Mouse (Mus musculus) stomach, embryonic 15.5 days (tissue): ENCODE data around the gene Ppl. TPM values are rescaled to one million over a fixed set of nuclear protein-coding genes. Genes with fewer than 3 reads are reported as not detected.
A peak's percentile ranks its signal among the peaks of the same experiment; 100 is the strongest.

Experiments used
- ATAC-seq: fragments of 200-750 bp; cut with Nextera tagmentation; 2 replicates; pipeline ENCODE4 v1.8.0; 2017; ENCODE audit warnings: low read depth, moderate number of reproducible peaks, moderate TSS enrichment; ENCODE audit not compliant: insufficient read depth, low FRiP score
- H3K27ac ChIP-seq: fragments of 300-500 bp; sonication (generic); 2 replicates; pipeline ENCODE4 v1.5.1; 2015; ENCODE audit warnings: mild to moderate bottlenecking, inconsistent platforms
- H3K27me3 ChIP-seq: fragments of 300-500 bp; sonication (generic); replicated peaks from 2 replicates; pipeline ENCODE4 v1.6.1; 2015; ENCODE audit warnings: inconsistent platforms
- H3K36me3 ChIP-seq: fragments of 300-500 bp; sonication (generic); 2 replicates; pipeline ENCODE4 v1.6.1; 2015; ENCODE audit warnings: inconsistent platforms
- H3K4me1 ChIP-seq: fragments of 300-500 bp; sonication (generic); 2 replicates; pipeline ENCODE4 v1.6.1; 2015; ENCODE audit warnings: inconsistent platforms
- H3K4me2 ChIP-seq: fragments of 300-500 bp; sonication (generic); 2 replicates; pipeline ENCODE4 v1.6.1; 2015; ENCODE audit warnings: mild to moderate bottlenecking, inconsistent platforms
- H3K4me3 ChIP-seq: fragments of 300-500 bp; sonication (generic); replicated peaks from 2 replicates; pipeline ENCODE4 v1.5.1; 2015; ENCODE audit warnings: inconsistent platforms
- H3K9ac ChIP-seq: fragments of 300-500 bp; sonication (generic); 2 replicates; pipeline ENCODE4 v1.6.1; 2015; ENCODE audit warnings: inconsistent platforms
- H3K9me3 ChIP-seq: fragments of 300-500 bp; sonication (generic); 2 replicates; pipeline ENCODE4 v1.6.1; 2016; ENCODE audit warnings: inconsistent platforms
- WGBS: fragments of 180-500 bp; shearing (Covaris S2); methylation state at CpG from one replicate; pipeline ENCODE4 v1.1.7; 2015; 5-methylcytosine and 5-hydroxymethylcytosine counted together
- polyA plus RNA-seq: library from polyadenylated mRNA; unstranded; fragments of >200 nt; fragmentation: Nextera tagmentation; extraction: Ambion mirVana; gene quantifications from 2 replicates; pipeline ENCODE4 v1.2.1, GENCODE M21; 2015

Ppl gene
- polyA plus RNA-seq, 1 experiment from 2014 or later: 28.2 TPM

DNA sequence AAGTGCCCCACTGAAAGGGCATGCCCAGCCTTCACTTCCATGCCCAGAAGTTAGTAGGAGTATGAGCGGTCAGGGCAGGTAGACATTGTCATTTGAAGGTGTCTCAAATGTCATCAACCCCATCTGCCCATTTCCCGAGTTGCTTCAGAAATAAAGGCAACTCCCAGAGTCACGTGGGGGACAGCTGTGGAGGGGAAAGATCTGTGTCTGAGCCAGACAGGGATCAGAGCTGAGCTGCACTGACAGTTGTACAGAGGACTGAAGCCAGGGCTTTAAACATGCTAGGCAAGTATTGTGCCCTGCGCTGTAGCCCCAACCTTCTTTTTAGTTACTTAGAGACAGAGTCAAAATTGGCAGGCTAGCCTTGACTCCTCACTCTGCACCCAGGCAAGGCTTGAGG is 12.4 kb downstream of the Ppl start:
- Histone ChIP-seq H3K36me3 (no peaks in the 10 kb centered on the region), H3K27ac (no peak overlapping the region), H3K4me3 (no peak overlapping the region), H3K4me2 (no peak overlapping the region), H3K9ac (no peak overlapping the region), H3K27me3 (no peaks in the 10 kb centered on the region), H3K9me3 (no peaks in the 10 kb centered on the region), H3K4me1 (no peaks in the 10 kb centered on the region)
- WGBS: 79% methylated on average over 4 of the region's 4 CpGs
- ATAC-seq: no peak

DNA sequence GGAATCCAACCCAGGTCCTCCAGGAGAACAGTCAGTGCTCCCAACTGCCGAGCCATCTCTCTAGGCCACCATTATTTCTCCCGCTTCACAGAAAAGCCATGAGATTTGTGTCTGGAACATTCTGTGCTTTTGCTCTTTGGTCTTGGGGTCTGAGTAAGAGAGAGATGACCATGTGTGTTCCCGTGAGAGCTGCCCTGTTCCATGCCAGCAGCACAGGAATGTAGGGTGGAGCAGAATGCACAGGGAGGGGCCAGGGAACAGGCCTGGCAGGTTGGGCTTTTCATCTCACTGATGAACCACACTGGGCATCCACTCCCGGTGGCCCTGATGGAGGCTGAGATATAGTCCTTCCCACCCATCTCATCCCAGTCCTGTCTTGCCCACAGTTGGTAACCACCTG is 12.8 kb downstream of the Ppl start:
- no peak overlapping the region for H3K4me2 ChIP-seq
- H3K36me3 ChIP-seq: no peaks in the 10 kb centered on the region
- ATAC-seq: 0 out of 2 replicates have a peak, but pooled peaks have one; percentile 5
- H3K27ac ChIP-seq: no peak overlapping the region
- no peaks in the 10 kb centered on the region for H3K4me1 ChIP-seq
- H3K9ac ChIP-seq: no peak overlapping the region
- no peaks in the 10 kb centered on the region for H3K9me3 ChIP-seq
- H3K27me3 ChIP-seq: no peaks in the 10 kb centered on the region
- WGBS: 66% methylated on average over 4 of the region's 4 CpGs
- H3K4me3 ChIP-seq: no peak overlapping the region

DNA sequence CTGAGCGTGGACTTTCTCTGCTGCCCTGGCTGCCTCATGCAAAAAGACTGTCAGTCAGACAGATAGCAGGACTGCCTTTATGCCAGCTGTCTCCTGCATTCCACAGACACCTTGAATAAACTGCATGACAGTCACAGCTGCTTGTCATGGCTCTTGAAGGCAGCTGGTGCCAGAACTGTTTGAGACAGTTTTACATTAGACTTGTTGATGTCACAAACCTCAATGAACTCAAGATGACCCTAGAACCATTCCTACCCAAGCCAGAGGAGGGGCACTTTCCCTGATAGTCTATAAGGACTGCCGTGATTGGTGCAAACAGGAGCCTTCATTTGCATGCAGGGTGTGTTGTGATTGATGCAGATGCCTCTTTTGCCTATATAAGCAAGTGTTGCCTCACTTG is 18.6 kb downstream of the Ppl start:
- H3K9me3 ChIP-seq: no peaks in the 10 kb centered on the region
- ATAC-seq: no peak
- H3K4me2 ChIP-seq: no peak overlapping the region
- H3K9ac ChIP-seq: no peak overlapping the region
- no peaks in the 10 kb centered on the region for H3K27me3 ChIP-seq
- no peaks in the 10 kb centered on the region for H3K4me1 ChIP-seq
- H3K36me3 ChIP-seq: no peaks in the 10 kb centered on the region
- no peak overlapping the region for H3K27ac ChIP-seq
- WGBS: 49% methylated on average over 2 of the region's 2 CpGs
- no peak overlapping the region for H3K4me3 ChIP-seq

DNA sequence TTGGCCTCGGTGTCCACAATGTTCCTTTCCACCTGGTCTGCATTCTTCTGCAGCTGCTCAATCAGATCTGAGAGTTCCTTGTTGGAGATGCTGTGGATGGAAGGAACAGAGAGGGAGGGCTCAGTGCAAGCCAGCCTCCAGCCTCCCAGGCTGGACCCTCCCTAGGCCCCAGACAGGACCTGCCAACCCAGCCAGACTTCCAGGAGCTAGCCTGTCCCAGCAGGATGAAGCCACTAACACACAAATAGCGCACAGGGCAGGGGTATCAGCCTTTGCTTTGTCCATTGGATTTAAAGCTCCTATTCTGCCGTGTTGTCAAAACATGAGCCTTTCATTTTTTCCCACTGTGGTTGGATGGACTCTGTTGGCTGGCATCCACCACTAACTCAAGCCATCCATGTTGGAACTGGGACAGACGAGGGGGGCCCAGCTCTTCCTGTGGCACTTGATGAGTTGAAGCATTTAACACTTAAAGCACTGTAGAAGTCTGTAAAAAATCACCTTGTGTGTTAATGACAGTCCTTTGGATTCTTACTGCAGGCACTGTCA is 19.1 kb downstream of the Ppl start:
- ATAC-seq: no peak
- Histone ChIP-seq H3K4me3 (no peak overlapping the region), H3K36me3 (no peaks in the 10 kb centered on the region), H3K27me3 (no peaks in the 10 kb centered on the region), H3K9ac (no peak overlapping the region), H3K4me2 (no peak overlapping the region), H3K9me3 (no peaks in the 10 kb centered on the region), H3K4me1 (no peaks in the 10 kb centered on the region), H3K27ac (no peak overlapping the region)
- 64% methylated on average over 4 of the region's 4 CpGs for WGBS

DNA sequence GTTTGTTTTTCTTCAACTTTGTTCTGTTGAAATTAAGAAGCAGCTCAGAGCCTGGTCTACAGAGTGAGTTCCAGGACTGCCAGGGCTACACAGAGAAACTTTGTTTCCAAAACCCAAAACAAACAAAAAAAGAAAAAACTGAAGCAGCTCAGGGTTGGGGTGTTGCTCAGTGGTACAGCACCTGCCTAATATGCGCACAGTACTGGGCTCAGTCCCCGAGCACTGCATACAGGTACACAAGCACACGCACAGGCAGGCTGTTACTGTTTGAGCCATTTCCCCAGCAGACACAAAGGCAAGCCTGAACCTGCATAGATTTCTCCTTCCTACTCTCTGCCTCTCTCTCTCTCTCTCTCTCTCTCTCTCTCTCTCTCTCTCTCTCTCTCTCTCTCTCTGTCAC is 21.2 kb downstream of the Ppl start:
- no peaks in the 10 kb centered on the region for H3K9me3 ChIP-seq
- no peaks in the 10 kb centered on the region for H3K36me3 ChIP-seq
- WGBS: 60% methylated on average over 3 of the region's 3 CpGs
- H3K4me2 ChIP-seq: no peak overlapping the region
- H3K4me1 ChIP-seq: no peaks in the 10 kb centered on the region
- H3K27me3 ChIP-seq: no peaks in the 10 kb centered on the region
- ATAC-seq: no peak
- H3K9ac ChIP-seq: no peak overlapping the region
- no peak overlapping the region for H3K27ac ChIP-seq
- no peak overlapping the region for H3K4me3 ChIP-seq

DNA sequence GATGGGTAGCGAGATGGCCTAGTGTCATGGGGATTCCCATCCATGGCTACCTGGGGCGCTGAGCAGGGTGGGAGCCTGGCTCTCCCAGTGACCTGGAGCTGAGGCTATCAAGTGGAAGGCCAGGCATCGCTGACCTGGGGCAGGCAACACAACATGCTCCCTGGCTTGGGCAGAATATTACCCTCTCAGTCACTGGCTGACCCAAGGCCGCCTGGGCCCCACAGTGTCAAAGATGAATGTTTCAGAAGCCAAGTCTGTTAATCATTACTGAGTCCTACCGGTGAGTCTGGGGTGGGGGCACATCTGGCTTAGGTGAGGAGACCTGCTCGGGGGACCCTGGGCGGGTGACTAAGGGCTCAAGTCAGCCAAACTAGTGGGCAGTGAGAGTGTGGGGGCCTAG is 22.3 kb downstream of the Ppl start:
- no peak overlapping the region for H3K27ac ChIP-seq
- H3K27me3 ChIP-seq: no peaks in the 10 kb centered on the region
- no peak overlapping the region for H3K4me2 ChIP-seq
- no peak overlapping the region for H3K4me3 ChIP-seq
- H3K36me3 ChIP-seq: no peaks in the 10 kb centered on the region
- H3K9me3 ChIP-seq: no peaks in the 10 kb centered on the region
- 55% methylated on average over 7 of the region's 7 CpGs for WGBS
- H3K4me1 ChIP-seq: no peaks in the 10 kb centered on the region
- no peak overlapping the region for H3K9ac ChIP-seq
- ATAC-seq: peak; percentile 55

DNA sequence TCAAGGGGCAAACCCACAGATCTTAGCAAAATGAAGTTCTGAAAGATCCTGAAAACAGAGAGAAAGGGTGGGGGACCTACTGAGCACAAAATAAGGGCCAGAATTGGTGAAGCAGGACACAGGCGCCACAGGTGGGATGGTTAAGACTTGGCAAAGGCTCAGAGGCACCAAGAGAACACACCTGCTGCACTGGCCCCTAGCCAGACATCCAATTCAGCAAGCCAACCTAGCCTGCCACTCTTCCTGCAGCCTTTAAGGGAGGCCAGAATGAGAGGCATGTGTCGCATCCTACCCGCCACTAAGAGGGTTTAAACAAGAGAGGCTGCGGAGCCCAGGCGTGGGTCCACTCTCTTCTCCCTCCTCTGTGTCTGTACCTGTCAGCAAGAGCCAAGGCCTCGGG is 31.2 kb downstream of the Ppl start:
- no peaks in the 10 kb centered on the region for H3K9me3 ChIP-seq
- H3K4me3 ChIP-seq: no peak overlapping the region
- H3K27ac ChIP-seq: no peak overlapping the region
- H3K4me1 ChIP-seq: no peaks in the 10 kb centered on the region
- no peak for ATAC-seq
- WGBS: 81% methylated on average over 6 of the region's 6 CpGs
- H3K36me3 ChIP-seq: no peaks in the 10 kb centered on the region
- no peak overlapping the region for H3K4me2 ChIP-seq
- H3K27me3 ChIP-seq: no peaks in the 10 kb centered on the region
- H3K9ac ChIP-seq: no peak overlapping the region

DNA sequence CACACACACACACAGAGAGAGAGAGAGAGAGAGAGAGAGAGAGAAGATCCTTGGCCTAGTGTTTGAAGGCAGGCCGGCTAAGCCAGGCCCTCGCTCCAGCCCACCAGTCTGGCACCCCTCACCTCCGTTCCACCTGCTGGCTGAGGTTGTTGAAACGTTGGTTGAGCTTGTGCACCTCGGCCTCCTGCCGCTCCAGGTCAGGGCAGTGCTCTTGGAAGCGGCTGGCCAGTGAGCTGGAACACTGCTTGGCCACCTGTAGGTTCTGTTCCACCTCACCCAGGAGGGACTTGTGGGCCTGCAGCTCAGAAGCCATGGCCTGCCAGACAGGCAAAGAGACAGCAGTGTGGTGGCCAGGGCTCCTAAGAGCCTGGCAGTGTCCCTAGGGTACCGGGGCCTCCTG is 35.7 kb downstream of the Ppl start:
- H3K27me3 ChIP-seq: no peaks in the 10 kb centered on the region
- no peaks in the 10 kb centered on the region for H3K36me3 ChIP-seq
- no peak for ATAC-seq
- no peak overlapping the region for H3K27ac ChIP-seq
- no peak overlapping the region for H3K9ac ChIP-seq
- H3K4me1 ChIP-seq: no peaks in the 10 kb centered on the region
- H3K9me3 ChIP-seq: no peaks in the 10 kb centered on the region
- no peak overlapping the region for H3K4me2 ChIP-seq
- H3K4me3 ChIP-seq: no peak overlapping the region
- WGBS: 87% methylated on average over 8 of the region's 8 CpGs

DNA sequence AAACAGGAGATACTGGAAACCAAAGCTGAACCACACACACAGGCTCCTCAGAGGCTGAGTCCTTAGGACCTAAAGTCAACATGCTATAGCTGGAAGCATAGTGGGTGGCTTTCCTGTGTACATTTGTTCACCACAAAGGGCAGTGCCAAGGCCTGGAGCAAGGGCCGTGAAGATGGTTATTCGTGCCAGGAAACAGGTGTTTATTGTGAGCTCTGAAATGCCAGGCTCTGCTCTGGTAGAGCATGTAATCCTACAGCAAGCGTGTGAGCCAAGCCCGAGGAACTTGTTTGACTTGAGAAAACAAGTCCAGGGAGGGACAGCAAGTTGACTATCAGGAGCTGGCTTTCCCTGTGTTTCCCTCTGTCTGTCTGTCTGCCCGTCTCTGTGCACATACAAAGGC is 38.9 kb downstream of the Ppl start:
- WGBS: 80% methylated on average over 5 of the region's 5 CpGs
- no peak overlapping the region for H3K4me3 ChIP-seq
- peaks cover 3% of the 10 kb centered on the region; the same call in 1 of the 2 replicates for H3K36me3 ChIP-seq
- no peaks in the 10 kb centered on the region for H3K27me3 ChIP-seq
- H3K4me1 ChIP-seq: no peaks in the 10 kb centered on the region
- ATAC-seq: no peak
- no peak overlapping the region for H3K4me2 ChIP-seq
- H3K9me3 ChIP-seq: no peaks in the 10 kb centered on the region
- no peak overlapping the region for H3K27ac ChIP-seq
- H3K9ac ChIP-seq: no peak overlapping the region

DNA sequence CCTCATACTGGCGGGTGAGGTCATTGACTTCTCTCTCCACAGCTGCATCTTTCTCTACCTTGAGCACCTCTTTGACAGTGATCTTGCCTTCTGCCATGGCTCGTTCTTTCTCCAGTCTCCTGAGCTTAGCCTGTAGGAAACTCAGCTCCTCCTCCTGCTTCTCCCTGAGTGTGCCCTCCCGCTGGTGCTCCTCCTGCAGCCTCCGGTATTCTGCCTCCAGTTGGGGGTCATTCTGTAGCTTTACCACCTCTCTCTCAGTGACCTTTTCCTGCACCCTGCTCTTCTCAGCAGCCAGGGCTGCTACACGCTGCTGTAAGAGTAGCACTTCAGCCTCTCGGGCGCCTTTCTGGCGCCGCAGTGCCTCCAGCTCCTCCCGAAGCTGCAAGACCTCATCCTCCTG is 43.2 kb downstream of the Ppl start:
- Histone ChIP-seq H3K9ac (no peak overlapping the region), H3K4me3 (no peak overlapping the region), H3K4me1 (no peaks in the 10 kb centered on the region), H3K27me3 (no peaks in the 10 kb centered on the region), H3K9me3 (no peaks in the 10 kb centered on the region), H3K4me2 (no peak overlapping the region), H3K36me3 (peaks cover 31% of the 10 kb centered on the region), H3K27ac (no peak overlapping the region)
- no peak for ATAC-seq
- 63% methylated on average over 10 of the region's 10 CpGs for WGBS

DNA sequence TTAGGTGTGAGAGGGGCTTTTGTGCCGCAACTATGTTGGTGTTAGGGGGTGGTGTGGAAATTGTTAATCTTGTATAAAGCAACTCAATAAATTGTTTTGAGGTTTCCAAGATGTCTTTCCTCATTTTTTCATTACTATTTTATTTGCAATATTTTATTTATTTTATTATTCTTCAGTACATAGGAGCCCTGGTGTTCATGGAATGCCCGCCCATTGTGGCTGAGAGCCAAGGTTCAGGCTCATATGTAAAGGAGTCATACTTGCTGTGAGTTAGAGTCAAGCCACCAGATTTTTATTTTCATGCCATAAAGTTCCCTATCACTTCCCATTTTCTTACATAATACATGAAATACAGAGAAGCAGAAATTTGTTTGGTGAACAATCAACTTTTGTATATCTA is 46.0 kb downstream of the Ppl start:
- Histone ChIP-seq H3K4me3 (no peak overlapping the region), H3K36me3 (peaks cover 46% of the 10 kb centered on the region), H3K9me3 (no peaks in the 10 kb centered on the region), H3K27ac (no peak overlapping the region), H3K27me3 (no peaks in the 10 kb centered on the region), H3K4me2 (no peak overlapping the region), H3K4me1 (no peaks in the 10 kb centered on the region), H3K9ac (no peak overlapping the region)
- no peak for ATAC-seq
- WGBS: 91% methylated on average over 2 of the region's 2 CpGs

DNA sequence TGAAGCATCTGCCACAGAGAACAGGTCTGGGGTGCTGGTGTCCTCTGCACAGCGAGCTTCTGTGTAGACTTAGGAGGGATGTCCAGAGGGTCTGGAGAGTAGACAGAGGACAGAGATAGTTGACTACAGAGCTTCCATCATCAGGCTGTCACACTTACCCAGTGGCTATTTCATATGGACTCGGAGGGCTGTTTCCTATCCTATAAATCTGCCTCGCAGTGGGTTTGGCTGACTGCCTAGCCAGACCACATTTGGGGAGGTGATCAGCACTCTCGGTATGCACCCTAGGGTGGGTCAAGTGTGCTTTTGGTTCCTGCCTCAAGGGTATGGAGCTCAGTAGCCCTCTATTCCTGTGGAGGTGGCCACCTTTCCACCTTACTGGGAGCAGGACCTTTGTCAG is 47.0 kb downstream of the Ppl start:
- Histone ChIP-seq H3K4me3 (no peak overlapping the region), H3K27me3 (no peaks in the 10 kb centered on the region), H3K36me3 (peaks cover 46% of the 10 kb centered on the region), H3K27ac (no peak overlapping the region), H3K9me3 (no peaks in the 10 kb centered on the region), H3K4me1 (no peaks in the 10 kb centered on the region), H3K4me2 (no peak overlapping the region), H3K9ac (no peak overlapping the region)
- WGBS: 86% methylated on average over 4 of the region's 4 CpGs
- no peak for ATAC-seq

DNA sequence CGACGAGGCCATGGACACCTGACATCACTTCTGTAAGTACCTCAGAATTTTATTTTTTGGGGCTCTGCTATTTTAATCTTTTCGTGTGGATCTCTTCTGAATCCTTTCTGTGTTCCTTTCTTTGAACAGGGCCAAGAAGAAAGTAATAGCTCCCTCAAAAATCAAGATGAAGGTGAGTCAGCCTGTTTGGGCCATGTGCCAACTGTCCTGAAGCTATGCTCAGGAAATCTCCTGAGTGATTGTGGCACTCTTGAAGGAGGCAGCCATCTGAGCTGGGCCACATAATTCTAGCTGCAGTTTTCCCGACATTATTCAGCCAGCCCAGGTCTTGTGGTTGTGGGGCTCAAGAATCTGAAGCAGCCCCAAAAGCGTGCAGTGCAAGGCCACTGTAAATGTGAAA is 57.9 kb downstream of the Ppl start:
- H3K4me1 ChIP-seq: no peaks in the 10 kb centered on the region
- 89% methylated on average over 5 of the region's 5 CpGs for WGBS
- H3K4me2 ChIP-seq: no peak overlapping the region
- no peak overlapping the region for H3K4me3 ChIP-seq
- H3K27ac ChIP-seq: no peak overlapping the region
- no peaks in the 10 kb centered on the region for H3K27me3 ChIP-seq
- H3K9ac ChIP-seq: no peak overlapping the region
- H3K36me3 ChIP-seq: peaks cover 79% of the 10 kb centered on the region
- no peaks in the 10 kb centered on the region for H3K9me3 ChIP-seq
- ATAC-seq: no peak
